Mouse (Mus musculus) CD8-positive naive resting alpha-beta T cell, adult 57 days (primary cell): Measurements from ENCODE around the gene B3galnt1. TPM values are rescaled to one million over a fixed set of nuclear protein-coding genes. Genes with fewer than 3 reads are reported as not detected.

Source experiments
- total RNA-seq: library from RNA; stranded (reverse); gene quantifications from one replicate; pipeline ENCODE4 v1.2.4, GENCODE M21; 2023

Gene B3galnt1
- total RNA-seq = 0.24 TPM

DNA sequence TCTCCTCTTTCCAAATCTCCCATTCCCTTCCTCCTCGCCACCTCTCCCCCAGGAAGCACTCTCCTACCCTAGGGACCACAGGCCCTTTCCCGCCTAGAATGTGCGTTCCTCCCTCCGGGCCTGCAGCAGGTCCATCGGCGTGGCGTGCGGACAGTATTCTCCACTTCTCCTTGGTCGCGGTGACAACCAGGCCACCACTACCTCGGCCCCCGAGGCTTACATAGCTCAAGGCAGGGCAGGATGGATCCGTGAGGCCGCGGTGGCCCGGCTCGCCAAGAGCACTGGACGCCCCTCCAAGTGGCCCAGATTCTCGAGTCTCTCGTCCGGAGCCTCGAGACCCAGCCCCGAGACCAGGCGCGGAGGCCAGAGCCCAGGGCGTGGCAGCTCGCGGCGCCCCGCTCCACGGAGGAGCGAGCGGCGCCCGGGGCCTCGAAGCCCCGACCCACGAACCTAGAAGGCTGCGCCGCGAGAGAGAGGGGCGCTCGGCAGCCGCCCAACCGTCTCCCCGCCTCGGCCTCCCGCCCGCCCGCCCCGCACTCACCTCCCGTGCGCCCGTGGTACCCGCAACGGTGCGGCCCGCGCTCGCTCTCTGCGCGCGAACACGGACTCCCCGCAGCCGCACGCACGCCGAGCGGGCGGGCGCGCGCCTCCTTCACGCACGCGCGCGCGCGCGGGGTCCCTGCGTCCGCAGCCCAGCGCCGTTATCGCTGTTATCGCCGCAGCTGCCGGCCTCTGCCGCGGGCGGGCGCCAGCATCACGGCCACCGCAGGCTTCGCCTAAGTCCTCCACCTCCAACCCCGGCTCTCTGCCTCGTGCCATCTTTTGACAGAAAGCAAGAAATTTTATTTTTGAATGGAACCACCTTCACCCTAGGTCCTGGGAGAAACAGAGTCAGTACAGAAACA lies at the start of gene B3galnt1:
TSS of gene B3galnt1 (minus strand) at position 700 of the 905 bp plus-strand sequence.

Other genes starting within 250 kb of the B3galnt1 start
- 99.9 TPM for gene Nmd3, start 123.0 kb upstream of the B3galnt1 start, total RNA-seq